Mouse (Mus musculus) NIH3T3 (cell line): Measurements from ENCODE around the gene 4930558K02Rik.

Experiments used
- DNase-seq: peaks from one replicate; pipeline ENCODE4 v3.0.0-alpha.2; 2012; ENCODE audit warnings: low read depth

4930558K02Rik gene

GRCm38 (mm10) chr1:161992389-161992788 lies 13.0 kb upstream of the 4930558K02Rik start:
- DNase-seq: no peak

- DNase-seq: no peak
These were observed 12.4 kb upstream of the 4930558K02Rik start for GRCm38 (mm10) chr1:161991846-161992245.

DNA sequence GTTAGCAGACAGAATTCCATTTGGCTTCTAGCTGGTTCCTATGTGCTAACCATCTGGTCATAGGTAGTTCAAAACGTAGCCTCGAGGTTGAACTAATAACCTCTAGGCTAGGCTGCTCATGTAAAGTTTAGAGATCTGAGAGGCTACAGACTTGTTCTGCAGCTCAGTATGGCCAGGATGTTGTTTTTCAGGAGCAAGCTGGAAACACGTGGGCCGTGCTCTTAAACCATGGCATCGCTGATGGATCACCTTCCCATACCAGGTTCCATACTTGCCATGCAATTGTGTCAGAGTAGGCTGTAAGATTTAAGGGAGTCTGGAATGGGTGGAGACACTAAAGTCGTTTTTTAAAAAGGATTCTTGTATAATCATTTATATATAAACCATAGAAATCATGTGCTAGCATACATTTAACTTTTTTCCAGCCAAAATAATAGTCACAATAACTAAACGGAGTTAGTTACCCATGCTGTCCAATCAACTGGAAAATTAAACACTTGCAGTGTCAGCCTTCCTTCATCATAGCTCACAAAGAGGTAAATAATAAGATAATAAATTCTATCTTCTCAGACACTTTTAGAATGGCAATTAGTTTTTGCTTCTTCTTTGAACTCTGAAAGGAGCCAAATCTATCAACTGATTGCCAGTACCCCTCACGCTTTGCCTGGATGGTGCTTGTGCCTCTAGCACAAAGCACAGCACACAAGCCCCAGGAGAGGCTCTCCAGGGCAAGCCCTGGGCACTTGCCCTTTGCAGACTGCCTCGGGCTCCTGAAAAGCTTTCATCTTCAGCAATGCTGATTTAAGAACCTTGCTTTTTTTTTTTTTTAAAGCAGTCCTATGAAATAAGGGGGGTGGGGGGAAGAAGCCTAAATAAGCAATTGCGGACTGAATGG lies 11.5 kb upstream of the 4930558K02Rik start:
- DNase-seq: no peak

DNA sequence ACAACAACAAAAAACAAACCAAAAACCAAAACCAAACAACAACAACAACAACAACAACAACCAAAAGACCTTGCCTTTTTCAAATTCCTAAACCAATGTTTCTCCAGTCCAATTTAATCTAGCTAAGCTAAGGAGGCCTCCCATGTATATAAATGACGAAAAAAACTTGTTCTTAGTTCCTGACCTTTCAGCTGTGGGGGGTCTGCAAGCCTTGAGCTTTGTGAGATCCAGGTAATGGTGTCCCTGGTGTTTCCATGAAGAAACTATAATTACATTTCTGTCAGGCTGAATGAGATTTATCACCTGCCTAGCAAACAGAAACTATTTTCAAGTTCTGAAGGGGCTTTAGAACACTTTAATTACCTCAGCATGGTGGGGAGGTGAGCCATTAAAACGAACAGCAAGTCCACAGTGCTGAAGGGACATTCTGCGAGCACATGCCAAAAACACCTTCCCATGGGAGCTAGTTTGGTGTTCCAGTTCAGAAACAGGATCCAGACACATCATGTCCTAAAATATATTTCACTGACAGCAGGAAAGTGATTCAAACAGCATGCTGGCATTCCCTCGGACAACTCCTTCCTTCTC lies 4.6 kb upstream of the 4930558K02Rik start:
- DNase-seq: peak; percentile 49

DNA sequence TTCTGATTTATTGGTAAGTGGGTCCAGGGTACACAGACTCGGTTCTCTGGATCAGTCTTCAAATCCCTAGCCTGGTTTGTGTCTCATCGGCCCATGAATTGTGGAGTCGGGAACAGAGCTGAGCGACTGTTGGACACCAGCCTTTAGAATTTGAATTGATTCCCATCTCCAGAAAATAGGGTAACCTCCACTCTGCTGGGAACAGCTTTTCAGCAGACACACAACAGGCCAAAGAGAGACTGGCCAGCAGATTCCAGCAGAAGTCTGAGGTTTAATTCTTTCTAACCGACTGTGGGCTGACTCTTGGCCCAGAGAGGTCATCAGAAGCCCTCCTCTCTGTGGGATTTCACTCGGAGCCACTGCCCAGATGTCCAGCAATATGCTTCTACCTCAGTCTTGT lies 4.0 kb upstream of the 4930558K02Rik start:
- peak; percentile 6 for DNase-seq

DNA sequence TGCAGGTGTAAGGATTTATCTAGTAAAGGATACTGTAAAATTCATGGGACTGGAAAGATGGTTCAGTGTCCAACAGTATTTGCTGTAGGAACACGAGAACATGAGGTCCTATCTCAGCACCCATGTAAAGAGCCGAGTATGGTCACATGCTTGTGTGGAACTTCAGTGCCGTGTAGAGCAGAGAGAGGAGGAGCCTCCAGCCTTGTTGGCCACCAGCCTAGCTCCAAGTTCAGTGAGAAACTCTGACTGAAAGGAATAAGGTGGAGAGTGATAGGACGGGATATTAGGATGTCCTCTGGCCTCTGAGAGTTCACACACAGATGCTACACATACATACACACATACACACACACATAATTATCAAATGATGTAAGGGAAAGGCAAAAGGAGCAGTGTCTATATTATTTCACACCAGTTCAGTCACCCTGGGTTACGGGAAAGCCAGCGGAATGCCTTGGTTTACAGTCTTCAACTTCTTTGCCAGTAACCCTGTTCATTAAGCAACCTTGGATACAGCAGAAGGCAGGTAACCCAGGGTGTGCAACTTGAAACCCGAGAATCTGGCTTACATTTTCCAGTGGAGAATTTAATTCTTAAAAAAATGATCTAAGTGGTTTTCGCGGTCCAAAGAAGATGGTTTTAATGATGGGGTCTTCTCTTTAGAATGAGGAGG lies 1.3 kb upstream of the 4930558K02Rik start:
- DNase-seq: peak; percentile 41

DNA sequence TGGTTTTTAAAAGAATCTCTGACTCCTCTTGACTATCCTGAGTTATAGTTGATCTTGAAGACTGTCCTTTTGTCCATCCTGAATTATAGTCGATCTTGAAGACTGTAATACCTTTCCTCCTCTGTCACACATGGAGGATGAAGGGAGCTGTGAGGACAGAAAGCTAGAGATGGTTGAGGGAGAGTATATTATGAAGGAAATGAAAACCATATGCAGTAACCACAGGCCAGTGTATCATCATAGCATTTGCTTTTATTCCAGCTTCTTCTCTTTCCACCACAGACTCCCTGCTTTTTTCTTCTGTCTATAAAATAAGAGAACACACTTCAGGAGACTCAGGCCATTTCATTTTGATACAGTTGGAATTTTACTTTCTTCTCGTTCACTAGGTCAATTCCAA lies 610 bp upstream of the 4930558K02Rik start:
- peak; percentile 66 for DNase-seq

DNA sequence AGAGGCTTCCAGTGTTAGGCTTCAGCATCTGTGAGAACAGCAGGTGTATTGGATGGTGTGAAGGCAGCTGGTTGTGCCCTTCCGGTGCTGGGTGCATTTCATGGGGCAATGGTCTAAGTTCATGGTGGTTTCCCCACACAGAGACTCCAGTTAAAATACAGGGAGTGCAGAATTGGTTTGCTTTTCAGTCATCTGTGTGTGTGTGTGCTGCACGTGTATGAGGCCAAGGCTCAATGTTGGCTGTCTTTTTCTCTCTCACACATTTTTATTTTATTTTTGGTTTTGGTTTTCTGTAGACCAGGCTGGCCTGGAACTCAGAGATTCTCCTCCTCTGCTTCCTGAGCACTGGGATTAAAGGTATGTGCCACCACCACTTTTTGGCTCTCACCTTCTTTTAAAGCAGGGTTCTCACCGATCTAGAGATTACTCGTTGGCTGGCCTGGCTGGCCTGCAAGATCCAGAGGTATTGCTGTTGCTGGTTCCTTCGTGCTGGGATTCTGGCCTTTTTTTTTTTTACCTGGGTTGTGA lies 1.2 kb downstream of the 4930558K02Rik start:
- no peak for DNase-seq

GRCm38 (mm10) chr1:161977331-161977730 lies 2.1 kb downstream of the 4930558K02Rik start:
- peak; percentile 19 for DNase-seq

GRCm38 (mm10) chr1:161976255-161977182 lies 2.9 kb downstream of the 4930558K02Rik start:
- peak; percentile 96 for DNase-seq

DNA sequence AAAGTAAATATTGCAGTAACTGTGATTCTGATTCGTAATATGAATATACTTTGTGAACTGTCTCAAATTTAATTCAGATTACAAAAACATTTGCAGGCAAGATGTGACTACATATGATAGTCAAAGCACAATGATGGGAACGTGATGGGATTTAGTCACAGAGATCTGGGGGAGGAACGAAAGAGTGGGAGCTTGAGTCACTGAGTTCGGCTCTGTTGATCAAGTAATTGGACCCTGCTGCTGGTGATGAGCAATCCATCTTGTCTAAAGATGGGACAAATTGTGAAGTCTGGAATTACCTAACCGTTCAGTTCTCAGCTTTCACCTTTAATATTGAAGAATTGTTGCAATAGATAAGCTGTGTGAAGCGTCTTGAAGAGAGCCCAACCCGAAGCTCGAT lies 7.2 kb downstream of the 4930558K02Rik start:
- peak; percentile 9 for DNase-seq

- no peak for DNase-seq
These were observed 8.6 kb downstream of the 4930558K02Rik start for GRCm38 (mm10) chr1:161970874-161971273.

- peak; percentile 98 for DNase-seq
These were observed 10.6 kb downstream of the 4930558K02Rik start, which contains the start of gene Pigc for GRCm38 (mm10) chr1:161968589-161969407. TSS of gene Pigc (plus strand) at chr1:161969186.

DNA sequence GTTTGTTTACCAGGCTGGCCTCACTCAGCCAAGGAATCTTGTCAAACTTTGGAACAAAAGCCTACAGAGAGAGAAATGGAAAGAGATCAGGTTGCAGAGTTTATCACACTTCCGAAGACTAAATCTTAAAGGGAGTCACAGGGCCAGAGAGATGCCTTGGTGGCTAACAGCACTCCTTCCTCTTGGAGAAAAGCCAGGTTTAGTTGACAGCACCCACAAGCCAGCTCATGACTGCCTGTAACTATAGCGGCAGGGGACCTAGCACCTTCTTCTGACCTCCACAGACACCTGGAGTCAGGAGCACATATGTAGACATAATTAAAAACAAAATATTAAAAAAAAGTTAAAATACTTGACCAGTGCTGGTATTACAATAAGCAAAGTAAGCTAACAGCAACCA lies 11.5 kb downstream of the 4930558K02Rik start:
- DNase-seq: no peak

- peak; percentile 52 for DNase-seq
These were observed 16.7 kb downstream of the 4930558K02Rik start for GRCm38 (mm10) chr1:161962465-161963377.

- DNase-seq: no peak
These were observed 21.2 kb downstream of the 4930558K02Rik start for GRCm38 (mm10) chr1:161957964-161958950.

GRCm38 (mm10) chr1:161955846-161956245 lies 23.6 kb downstream of the 4930558K02Rik start:
- DNase-seq: no peak

- no peak for DNase-seq
These were observed 26.8 kb downstream of the 4930558K02Rik start for GRCm38 (mm10) chr1:161952599-161952998.
